Mouse (Mus musculus): ENCODE data around the gene Slc17a4. TPM values are rescaled to one million over a fixed set of nuclear protein-coding genes. Genes with fewer than 3 reads are reported as not detected.

Gene Slc17a4
- polyA plus RNA-seq, 1 experiment from 2014 or later, result 0.08 TPM

DNA sequence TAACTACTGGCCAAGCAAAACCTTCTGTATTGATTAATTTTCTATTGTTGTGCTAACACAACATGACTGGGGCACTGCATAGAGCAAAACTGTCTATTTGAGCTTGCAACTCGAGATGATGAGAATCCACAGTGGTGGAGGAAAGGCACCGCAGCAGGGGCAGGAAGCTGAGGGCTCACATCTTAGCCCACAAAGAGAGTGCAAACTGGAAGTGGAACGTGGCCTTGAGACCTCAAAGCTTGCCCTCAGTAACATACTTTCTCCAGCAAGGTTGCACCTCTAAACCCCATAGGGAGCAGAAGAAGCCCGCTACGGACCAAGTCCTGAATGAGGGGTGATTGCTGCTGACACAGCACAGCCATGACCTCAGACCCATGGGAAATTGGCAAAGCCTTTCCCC lies 4.7 kb downstream of the Slc17a4 start:
- no peak for ATAC-seq (ENCODE audit: low read depth)
- Histone ChIP-seq H3K9me3 (ENCODE audit: control insufficient read depth, low read length) (no peaks in the 10 kb centered on the region), H3K4me3 (ENCODE audit: low read depth, low read length) (no peak overlapping the region)

DNA sequence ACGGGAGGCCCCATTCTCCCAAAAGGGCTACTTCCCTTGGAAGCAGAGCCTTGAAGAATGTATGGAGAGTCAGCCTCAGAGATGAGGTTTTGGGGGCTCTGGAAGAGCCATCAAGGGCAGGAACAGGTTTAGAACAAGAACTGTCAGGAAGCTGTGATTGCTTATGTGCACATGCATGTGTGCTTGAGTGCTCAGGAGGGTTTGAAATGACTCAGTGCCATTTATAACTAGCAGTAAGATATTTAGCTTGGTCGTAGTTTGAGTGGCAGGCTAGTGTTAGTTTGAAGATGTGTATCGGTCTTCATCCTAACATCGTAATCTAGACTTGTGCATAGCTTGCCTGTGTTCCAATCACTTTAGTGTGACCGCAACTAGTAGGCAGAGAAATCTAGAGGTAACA lies 7.9 kb downstream of the Slc17a4 start:
- Histone ChIP-seq H3K27me3 (ENCODE audit: control insufficient read depth, insufficient read depth, low read length) (no peaks in the 10 kb centered on the region), H3K4me2 (ENCODE audit: low read depth, low read length) (no peak overlapping the region), H3K9ac (replicated peaks; ENCODE audit: low read depth, low read length) (no peak overlapping the region), H3K4me3 (ENCODE audit: low read depth, low read length) (no peak overlapping the region), H3K36me3 (ENCODE audit: control insufficient read depth, insufficient read depth, low read length) (no peaks in the 10 kb centered on the region), H3K9me3 (ENCODE audit: control insufficient read depth, low read length) (no peaks in the 10 kb centered on the region), H3K4me1 (ENCODE audit: control insufficient read depth, insufficient read depth, low read length) (no peaks in the 10 kb centered on the region), H3K27ac (ENCODE audit: low read depth, low read length) (no peak overlapping the region)
- no peak for ATAC-seq (ENCODE audit: low read depth)
- 95% methylated on average over 5 of the region's 5 CpGs for WGBS

More for the DNA sequence above, 4.7 kb downstream of the Slc17a4 start:
- Histone ChIP-seq H3K9ac (replicated peaks; ENCODE audit: low read depth, low read length) (no peak overlapping the region), H3K36me3 (ENCODE audit: control insufficient read depth, insufficient read depth, low read length) (no peaks in the 10 kb centered on the region), H3K4me2 (ENCODE audit: low read depth, low read length) (no peak overlapping the region), H3K4me1 (ENCODE audit: control insufficient read depth, insufficient read depth, low read length) (no peaks in the 10 kb centered on the region), H3K27me3 (ENCODE audit: control insufficient read depth, insufficient read depth, low read length) (no peaks in the 10 kb centered on the region), H3K27ac (ENCODE audit: low read depth, low read length) (no peak overlapping the region)
- 87% methylated on average over 5 of the region's 5 CpGs for WGBS

DNA sequence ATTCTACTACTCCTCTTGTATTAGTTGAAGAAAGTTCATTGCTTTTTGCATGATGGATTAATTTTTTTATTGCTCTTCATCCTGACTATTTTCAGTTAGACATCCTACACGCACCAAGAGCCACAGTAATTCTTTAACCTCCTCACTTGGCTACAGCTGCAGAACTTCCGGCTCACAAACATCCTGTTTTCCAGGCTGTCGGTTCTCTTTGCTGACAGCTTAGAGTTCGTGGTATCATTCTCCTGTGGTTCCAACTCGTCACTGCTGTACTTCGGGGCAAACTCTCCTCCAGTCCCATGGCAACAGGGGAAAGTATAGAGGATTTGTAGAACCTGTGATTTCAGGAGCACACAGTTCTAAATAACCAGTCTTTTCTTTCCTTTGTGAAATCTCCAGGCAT lies 16.6 kb downstream of the Slc17a4 start:
- Histone ChIP-seq H3K36me3 (ENCODE audit: control insufficient read depth, insufficient read depth, low read length) (no peaks in the 10 kb centered on the region), H3K4me3 (ENCODE audit: low read depth, low read length) (no peak overlapping the region), H3K9ac (replicated peaks; ENCODE audit: low read depth, low read length) (no peak overlapping the region), H3K27me3 (ENCODE audit: control insufficient read depth, insufficient read depth, low read length) (no peaks in the 10 kb centered on the region), H3K9me3 (ENCODE audit: control insufficient read depth, low read length) (no peaks in the 10 kb centered on the region), H3K4me2 (ENCODE audit: low read depth, low read length) (no peak overlapping the region), H3K4me1 (ENCODE audit: control insufficient read depth, insufficient read depth, low read length) (no peaks in the 10 kb centered on the region), H3K27ac (ENCODE audit: low read depth, low read length) (no peak overlapping the region)
- ATAC-seq (ENCODE audit: low read depth), result no peak
- 73% methylated on average over 6 of the region's 6 CpGs for WGBS

DNA sequence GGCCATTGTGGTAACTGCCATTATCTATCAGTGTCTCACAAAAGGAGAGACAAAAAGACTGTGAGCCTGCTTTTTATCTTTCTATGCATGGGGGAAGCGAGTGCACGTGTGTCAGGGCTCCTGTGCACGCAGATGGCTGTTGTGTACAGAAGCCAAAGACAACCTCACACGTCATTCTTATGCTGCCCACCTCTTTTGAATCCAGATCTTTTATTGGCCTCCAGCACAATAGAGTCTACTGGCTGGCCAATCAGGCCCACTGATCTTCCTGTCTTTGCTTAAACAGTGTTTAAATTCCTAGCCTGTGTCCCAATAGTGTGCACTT lies 21.6 kb downstream of the Slc17a4 start:
- whole genome bisulfite sequencing, result 19% methylated on average over 4 of the region's 4 CpGs
- no peaks in the 10 kb centered on the region for H3K36me3 ChIP-seq (ENCODE audit: control insufficient read depth, insufficient read depth, low read length)

DNA sequence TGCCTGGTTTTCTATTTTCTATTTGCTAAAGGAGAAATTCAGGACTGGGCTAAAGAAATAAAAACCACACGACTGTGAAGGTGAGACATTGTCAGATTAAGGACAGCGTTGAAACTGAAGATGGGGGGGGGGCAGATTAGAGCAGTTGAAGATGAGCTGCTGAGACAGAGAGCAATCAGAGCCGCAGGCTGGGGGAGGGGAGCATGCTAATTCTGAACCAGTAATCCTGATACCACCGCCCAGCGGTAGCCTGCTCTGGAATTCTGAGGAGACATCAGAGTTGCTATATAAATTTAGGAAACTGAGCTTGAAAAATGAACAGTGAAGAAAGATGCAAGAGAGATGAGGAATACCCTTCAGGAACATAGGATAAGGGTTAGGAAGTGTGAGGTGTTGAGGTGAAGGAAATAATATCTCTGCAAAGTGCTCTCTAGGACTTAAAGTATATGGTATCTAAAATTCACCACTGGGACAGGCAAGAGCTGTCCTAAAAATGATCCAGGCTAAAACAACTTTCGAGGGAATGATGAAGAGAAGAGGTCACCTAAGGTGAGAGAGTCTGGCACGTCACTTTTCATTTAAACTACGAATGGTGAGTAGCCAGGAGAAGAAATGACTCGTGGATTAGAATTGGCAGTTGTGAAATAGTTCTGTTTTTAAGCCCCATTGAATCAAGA lies 22.1 kb downstream of the Slc17a4 start:
- H3K27me3 ChIP-seq (ENCODE audit: control insufficient read depth, insufficient read depth, low read length), result no peaks in the 10 kb centered on the region
- no peak for ATAC-seq (ENCODE audit: low read depth)
- no peak overlapping the region for H3K9ac ChIP-seq (replicated peaks; ENCODE audit: low read depth, low read length)
- no peaks in the 10 kb centered on the region for H3K4me1 ChIP-seq (ENCODE audit: control insufficient read depth, insufficient read depth, low read length)
- no peak overlapping the region for H3K4me3 ChIP-seq (ENCODE audit: low read depth, low read length)
- 22% methylated on average over 9 of the region's 9 CpGs for WGBS
- no peaks in the 10 kb centered on the region for H3K9me3 ChIP-seq (ENCODE audit: control insufficient read depth, low read length)
- H3K27ac ChIP-seq (ENCODE audit: low read depth, low read length), result no peak overlapping the region
- H3K36me3 ChIP-seq (ENCODE audit: control insufficient read depth, insufficient read depth, low read length), result no peaks in the 10 kb centered on the region
- no peak overlapping the region for H3K4me2 ChIP-seq (ENCODE audit: low read depth, low read length)

More for the DNA sequence above, 21.6 kb downstream of the Slc17a4 start:
- Histone ChIP-seq H3K4me1 (ENCODE audit: control insufficient read depth, insufficient read depth, low read length) (no peaks in the 10 kb centered on the region), H3K4me3 (ENCODE audit: low read depth, low read length) (no peak overlapping the region), H3K27me3 (ENCODE audit: control insufficient read depth, insufficient read depth, low read length) (no peaks in the 10 kb centered on the region), H3K9me3 (ENCODE audit: control insufficient read depth, low read length) (no peaks in the 10 kb centered on the region), H3K9ac (replicated peaks; ENCODE audit: low read depth, low read length) (no peak overlapping the region), H3K27ac (ENCODE audit: low read depth, low read length) (no peak overlapping the region), H3K4me2 (ENCODE audit: low read depth, low read length) (no peak overlapping the region)
- ATAC-seq (ENCODE audit: low read depth), result peak; percentile 61; the same call in 1 of the 2 replicates

DNA sequence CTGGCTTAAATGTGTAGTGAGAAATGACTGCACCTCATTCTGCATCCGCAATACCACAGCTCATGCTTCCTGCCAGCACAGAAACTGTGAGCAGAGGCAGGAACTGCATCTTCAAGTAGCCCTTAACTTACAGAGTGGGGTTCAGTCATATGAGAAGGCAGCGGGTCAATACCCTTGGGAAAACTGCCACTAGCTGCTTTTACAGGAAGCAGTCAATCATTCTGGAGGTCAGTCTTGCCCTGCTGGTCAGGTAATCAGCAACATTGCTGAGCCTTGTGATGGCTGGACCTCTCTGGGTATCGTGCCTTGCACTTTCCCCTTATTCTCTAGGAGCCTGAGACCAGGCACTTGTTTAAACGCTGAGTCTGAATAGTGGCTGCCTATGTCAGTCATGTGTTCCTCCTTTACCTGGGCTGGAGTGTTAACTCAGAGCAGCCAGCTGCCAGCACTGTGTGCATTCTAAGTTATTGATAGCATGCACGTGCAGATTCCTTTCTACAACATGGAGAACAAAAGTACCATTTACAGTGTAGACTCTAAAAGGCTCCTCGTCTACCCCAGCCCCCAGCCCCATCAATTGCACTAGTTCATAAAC lies 25.7 kb downstream of the Slc17a4 start:
- Histone ChIP-seq H3K4me3 (ENCODE audit: low read depth, low read length) (no peak overlapping the region), H3K27ac (ENCODE audit: low read depth, low read length) (no peak overlapping the region), H3K4me1 (ENCODE audit: control insufficient read depth, insufficient read depth, low read length) (no peaks in the 10 kb centered on the region), H3K27me3 (ENCODE audit: control insufficient read depth, insufficient read depth, low read length) (no peaks in the 10 kb centered on the region), H3K36me3 (ENCODE audit: control insufficient read depth, insufficient read depth, low read length) (no peaks in the 10 kb centered on the region), H3K9me3 (ENCODE audit: control insufficient read depth, low read length) (no peaks in the 10 kb centered on the region), H3K4me2 (ENCODE audit: low read depth, low read length) (no peak overlapping the region), H3K9ac (replicated peaks; ENCODE audit: low read depth, low read length) (no peak overlapping the region)
- 67% methylated on average over 6 of the region's 6 CpGs for WGBS
- no peak for ATAC-seq (ENCODE audit: low read depth)

DNA sequence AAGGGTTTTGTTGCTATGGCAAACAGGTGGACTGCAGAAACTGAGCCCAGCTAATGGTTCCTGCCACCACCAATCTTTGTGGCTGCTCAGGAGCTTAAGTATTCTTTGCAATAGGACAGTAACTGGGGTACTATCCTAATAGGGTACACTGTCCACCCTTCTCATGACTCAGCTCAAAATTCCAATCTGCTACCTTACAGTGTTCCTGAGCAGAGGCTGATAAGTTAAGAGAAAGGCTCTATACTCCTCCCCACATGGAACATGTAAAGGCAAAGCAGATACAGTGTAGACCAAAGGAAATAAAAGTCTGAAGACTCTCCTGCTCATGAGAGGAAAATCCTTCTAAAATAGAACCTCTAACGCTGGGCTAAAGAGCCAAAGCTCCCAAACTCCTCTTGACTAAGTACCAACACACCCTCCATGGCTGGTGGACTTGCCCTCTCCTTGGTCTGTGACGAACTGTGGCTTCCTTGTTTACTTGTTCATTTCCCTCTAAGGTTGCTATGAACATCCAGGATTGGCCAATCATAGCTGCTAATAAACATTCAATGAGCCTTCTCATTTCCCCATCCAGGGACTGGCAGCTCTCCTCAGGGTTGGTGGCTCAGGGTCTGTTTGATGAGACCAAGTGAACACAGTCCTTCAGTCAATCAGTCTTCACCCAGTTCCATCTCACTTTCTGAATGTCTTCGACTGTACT lies 27.6 kb downstream of the Slc17a4 start:
- Histone ChIP-seq H3K27me3 (ENCODE audit: control insufficient read depth, insufficient read depth, low read length) (no peaks in the 10 kb centered on the region), H3K4me2 (ENCODE audit: low read depth, low read length) (no peak overlapping the region), H3K36me3 (ENCODE audit: control insufficient read depth, insufficient read depth, low read length) (no peaks in the 10 kb centered on the region), H3K4me3 (ENCODE audit: low read depth, low read length) (no peak overlapping the region), H3K9me3 (ENCODE audit: control insufficient read depth, low read length) (no peaks in the 10 kb centered on the region), H3K4me1 (ENCODE audit: control insufficient read depth, insufficient read depth, low read length) (no peaks in the 10 kb centered on the region), H3K9ac (replicated peaks; ENCODE audit: low read depth, low read length) (no peak overlapping the region), H3K27ac (ENCODE audit: low read depth, low read length) (no peak overlapping the region)
- ATAC-seq (ENCODE audit: low read depth), result no peak
- WGBS, result 83% methylated on average over 3 of the region's 3 CpGs

DNA sequence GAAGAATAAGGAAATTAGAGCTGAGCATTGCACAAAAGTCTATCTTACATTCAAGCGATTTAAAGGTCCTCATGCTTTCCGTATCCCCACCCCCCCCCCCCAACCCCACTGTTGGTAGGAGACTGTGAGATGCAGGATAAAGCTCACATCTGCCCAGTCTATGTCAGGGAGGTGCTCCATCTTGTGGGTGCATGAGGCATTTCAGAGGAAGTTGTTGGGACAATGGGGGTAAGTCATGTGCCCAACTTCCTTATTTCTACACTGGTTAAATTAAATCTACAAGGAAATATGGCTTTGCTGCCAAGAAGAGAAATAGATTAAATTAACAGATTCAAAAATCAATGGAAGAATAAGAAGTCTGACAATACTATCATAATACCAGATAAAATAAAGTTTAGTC lies 29.3 kb downstream of the Slc17a4 start:
- H3K4me1 ChIP-seq (ENCODE audit: control insufficient read depth, insufficient read depth, low read length), result no peaks in the 10 kb centered on the region
- no peaks in the 10 kb centered on the region for H3K9me3 ChIP-seq (ENCODE audit: control insufficient read depth, low read length)
- H3K4me2 ChIP-seq (ENCODE audit: low read depth, low read length), result no peak overlapping the region
- no peak overlapping the region for H3K27ac ChIP-seq (ENCODE audit: low read depth, low read length)
- WGBS, result 41% methylated on average over 2 of the region's 2 CpGs
- H3K27me3 ChIP-seq (ENCODE audit: control insufficient read depth, insufficient read depth, low read length), result no peaks in the 10 kb centered on the region
- no peak for ATAC-seq (ENCODE audit: low read depth)
- no peak overlapping the region for H3K9ac ChIP-seq (replicated peaks; ENCODE audit: low read depth, low read length)
- H3K4me3 ChIP-seq (ENCODE audit: low read depth, low read length), result no peak overlapping the region
- H3K36me3 ChIP-seq (ENCODE audit: control insufficient read depth, insufficient read depth, low read length), result no peaks in the 10 kb centered on the region

DNA sequence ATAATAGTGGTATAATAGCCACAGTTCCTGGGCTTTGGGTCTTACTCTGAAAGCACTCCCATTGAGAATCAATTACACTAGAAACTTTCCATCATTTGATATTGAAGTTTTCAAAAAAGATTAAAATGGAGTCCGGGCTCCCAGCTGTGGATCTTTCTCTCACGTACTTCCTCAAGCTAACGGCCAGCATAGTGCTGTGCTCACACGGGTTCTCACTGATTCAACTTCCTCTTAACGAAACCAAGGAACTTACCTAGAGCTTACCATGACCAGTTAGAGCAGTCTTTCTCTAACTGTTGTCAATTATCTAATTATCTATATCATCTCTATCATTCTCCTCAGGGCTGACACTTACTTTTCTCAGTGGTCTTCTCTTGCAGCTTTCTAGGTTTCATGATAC lies 35.2 kb downstream of the Slc17a4 start:
- Histone ChIP-seq H3K27me3 (ENCODE audit: control insufficient read depth, insufficient read depth, low read length) (no peaks in the 10 kb centered on the region), H3K27ac (ENCODE audit: low read depth, low read length) (no peak overlapping the region), H3K4me3 (ENCODE audit: low read depth, low read length) (no peak overlapping the region), H3K4me2 (ENCODE audit: low read depth, low read length) (no peak overlapping the region), H3K36me3 (ENCODE audit: control insufficient read depth, insufficient read depth, low read length) (no peaks in the 10 kb centered on the region), H3K9me3 (ENCODE audit: control insufficient read depth, low read length) (no peaks in the 10 kb centered on the region), H3K9ac (replicated peaks; ENCODE audit: low read depth, low read length) (no peak overlapping the region), H3K4me1 (ENCODE audit: control insufficient read depth, insufficient read depth, low read length) (no peaks in the 10 kb centered on the region)
- 89% methylated on average over 5 of the region's 5 CpGs for WGBS
- no peak for ATAC-seq (ENCODE audit: low read depth)

Data from neural tube, embryonic 14.5 days (tissue).